ENCODE assay signal across 9 mouse cellular contexts in genomic region chr15:99344148-99344870, GRCm38 (mm10). TPM values are rescaled to one million over a fixed set of nuclear protein-coding genes. Genes with fewer than 3 reads are reported as not detected.
DNase-seq lines count a peak whose midpoint lies in the region; ATAC-seq and TF ChIP-seq lines count a peak whose summit lies in the region.
"Had no signal": no experiment of that assay in that cellular context is flagged by ENCODE, and none has a peak within 500 bp of the region (broad histone marks: within the 10 kb centered on the region; RNA-seq: fewer than 3 reads in every experiment).

No protein-coding gene starts in this region.

- no peaks in the 10 kb centered on the region for H3K36me3 ChIP-seq in forebrain, embryonic 13.5 days (ENCODE audit: poor library complexity, severe bottlenecking)
- H3K36me3 ChIP-seq in forebrain, embryonic 11.5 days (ENCODE audit: control insufficient read depth, insufficient read depth, low read length), result no peaks in the 10 kb centered on the region
- no peaks in the 10 kb centered on the region for H3K36me3 ChIP-seq in heart, embryonic 11.5 days (ENCODE audit: control insufficient read depth, insufficient read depth, low read length)
- H3K36me3 ChIP-seq in limb, embryonic 14.5 days (ENCODE audit: control insufficient read depth, insufficient read depth, low read length), result no peaks in the 10 kb centered on the region
- H3K36me3 ChIP-seq: neural tube, embryonic 12.5 days had no signal

- no peak for TF ChIP-seq POLR2A in limb, embryonic 14.5 days (IDR thresholded peaks at IDR 0.05; ENCODE audit: borderline replicate concordance, extremely low read depth, insufficient read depth, insufficient read length)

- no peaks in the 10 kb centered on the region for H3K9me3 ChIP-seq in forebrain, embryonic 13.5 days (replicated peaks)
- no peaks in the 10 kb centered on the region for H3K9me3 ChIP-seq in forebrain, embryonic 11.5 days (ENCODE audit: control insufficient read depth, low read length)
- H3K9me3 ChIP-seq in heart, embryonic 11.5 days (replicated peaks; ENCODE audit: control insufficient read depth, low read length), result no peaks in the 10 kb centered on the region
- no peaks in the 10 kb centered on the region for H3K9me3 ChIP-seq in limb, embryonic 14.5 days (ENCODE audit: control insufficient read depth, low read length)
- H3K9me3 ChIP-seq: neural tube, embryonic 12.5 days had no signal

- H3K4me3 ChIP-seq in forebrain, embryonic 13.5 days, result no peak overlapping the region
- no peak overlapping the region for H3K4me3 ChIP-seq in forebrain, embryonic 11.5 days (ENCODE audit: low read depth, low read length)
- no peak overlapping the region for H3K4me3 ChIP-seq in heart, embryonic 11.5 days (ENCODE audit: low read depth, low read length)
- H3K4me3 ChIP-seq in limb, embryonic 14.5 days (replicated peaks; ENCODE audit: low read length), result no peak overlapping the region
- H3K4me3 ChIP-seq: neural tube, embryonic 12.5 days had no signal

- no peak for ATAC-seq in forebrain, embryonic 13.5 days
- no peak for ATAC-seq in forebrain, embryonic 11.5 days (replicated peaks; ENCODE audit: low FRiP score)
- ATAC-seq in heart, embryonic 11.5 days (replicated peaks; ENCODE audit: insufficient number of reproducible peaks, low FRiP score, low TSS enrichment), result no peak
- ATAC-seq in limb, embryonic 14.5 days (ENCODE audit: low FRiP score, low read depth), result peak; percentile 64; the same call in 1 of the 2 replicates

- 74% methylated on average over 8 of the region's 8 CpGs for WGBS in forebrain, embryonic 13.5 days
- 70% methylated on average over 8 of the region's 8 CpGs for WGBS in forebrain, embryonic 11.5 days
- 57% methylated on average over 8 of the region's 8 CpGs for WGBS in heart, embryonic 11.5 days (ENCODE audit: insufficient replicate concordance)
- WGBS in limb, embryonic 14.5 days, result 37% methylated on average over 8 of the region's 8 CpGs

- no peak overlapping the region for H3K9ac ChIP-seq in forebrain, embryonic 13.5 days
- no peak overlapping the region; the same call in 1 of the 2 replicates for H3K9ac ChIP-seq in forebrain, embryonic 11.5 days (ENCODE audit: low read length)
- H3K9ac ChIP-seq in heart, embryonic 11.5 days (ENCODE audit: low read depth, low read length), result no peak overlapping the region
- H3K9ac ChIP-seq in limb, embryonic 14.5 days (ENCODE audit: low read depth, low read length, severe bottlenecking), result no peak overlapping the region
- H3K9ac ChIP-seq: neural tube, embryonic 12.5 days had no signal

- H3K27me3 ChIP-seq in forebrain, embryonic 13.5 days, result no peaks in the 10 kb centered on the region
- H3K27me3 ChIP-seq in forebrain, embryonic 11.5 days (ENCODE audit: control insufficient read depth, insufficient read depth, low read length), result no peaks in the 10 kb centered on the region
- H3K27me3 ChIP-seq in heart, embryonic 11.5 days (ENCODE audit: control insufficient read depth, insufficient read depth, low read length), result no peaks in the 10 kb centered on the region
- no peaks in the 10 kb centered on the region for H3K27me3 ChIP-seq in limb, embryonic 14.5 days (ENCODE audit: control insufficient read depth, insufficient read depth, low read length)
- H3K27me3 ChIP-seq: neural tube, embryonic 12.5 days had no signal

- peak overlapping the region; percentile 68 for H3K27ac ChIP-seq in forebrain, embryonic 13.5 days
- H3K27ac ChIP-seq in forebrain, embryonic 11.5 days (ENCODE audit: low read depth, low read length), result no peak overlapping the region
- H3K27ac ChIP-seq in heart, embryonic 11.5 days (ENCODE audit: low read depth, low read length), result peak overlapping the region; percentile 70
- peak overlapping the region; percentile 79 for H3K27ac ChIP-seq in limb, embryonic 14.5 days (replicated peaks; ENCODE audit: low read depth, low read length)
- H3K27ac ChIP-seq: neural tube, embryonic 12.5 days had no signal

- DNase-seq in forebrain, embryonic 11.5 days (ENCODE audit: low spot score), result no peak
- DNase-seq in MN1 (ENCODE audit: low spot score), result peak; percentile 45
- DNase-seq in limb, embryonic 14.5 days (ENCODE audit: low spot score), result peak; percentile 34
- no peak for DNase-seq in B cell, adult 2 months
- no peak for DNase-seq in embryo, embryonic 10.5 days (ENCODE audit: low spot score)
- DNase-seq in adrenal gland, postnatal 4 days (ENCODE audit: low spot score in 2 of 2), result no peak

- H3K4me2 ChIP-seq in forebrain, embryonic 13.5 days, result no peak overlapping the region
- H3K4me2 ChIP-seq in forebrain, embryonic 11.5 days (ENCODE audit: low read depth, low read length, severe bottlenecking), result no peak overlapping the region
- peak overlapping the region; percentile 42 for H3K4me2 ChIP-seq in heart, embryonic 11.5 days
- no peak overlapping the region for H3K4me2 ChIP-seq in limb, embryonic 14.5 days (replicated peaks; ENCODE audit: low read depth, low read length, severe bottlenecking)
- H3K4me2 ChIP-seq: neural tube, embryonic 12.5 days had no signal

- H3K4me1 ChIP-seq in forebrain, embryonic 13.5 days, result peaks cover 16% of the 10 kb centered on the region
- H3K4me1 ChIP-seq in forebrain, embryonic 11.5 days (replicated peaks; ENCODE audit: control insufficient read depth, insufficient read depth, low read length), result no peaks in the 10 kb centered on the region
- peaks cover 58% of the 10 kb centered on the region for H3K4me1 ChIP-seq in heart, embryonic 11.5 days (ENCODE audit: control insufficient read depth, insufficient read depth, low read length)
- peaks cover 52% of the 10 kb centered on the region for H3K4me1 ChIP-seq in limb, embryonic 14.5 days (ENCODE audit: control insufficient read depth, insufficient read depth, low read length)

RNA-seq across cellular contexts. Expression of gene Fmnl3, which starts 26.0 kb away (rescaled TPM):
- 8.1 and 8.2 TPM in 2 replicates for polyA plus RNA-seq in forebrain, embryonic 13.5 days (2015; fragmentation: Nextera tagmentation; extraction: Ambion mirVana)
- 14.3 and 17.0 TPM in 2 replicates for polyA plus RNA-seq in forebrain, embryonic 11.5 days (2014; fragmentation: Nextera tagmentation; extraction: Ambion mirVana)
- 11.0 and 11.4 TPM in 2 replicates for polyA plus RNA-seq in heart, embryonic 11.5 days (2014; fragmentation: Nextera tagmentation; extraction: Ambion mirVana)
- polyA plus RNA-seq in limb, embryonic 14.5 days (2012; rRNA removed), result 55.0 and 65.4 TPM in 2 replicates
- 19.8 and 26.8 TPM in 2 replicates for polyA plus RNA-seq in limb, embryonic 14.5 days (2014; fragmentation: Nextera tagmentation; extraction: Ambion mirVana)
- 10 to 100 TPM; 41.0 to 45.6 TPM for total RNA-seq in adrenal gland, postnatal 4 days (2021)

RNA-seq across cellular contexts. Expression of gene Tmbim6, which starts 48.4 kb away (rescaled TPM):
- 227 and 249 TPM in 2 replicates for polyA plus RNA-seq in forebrain, embryonic 13.5 days (2015; fragmentation: Nextera tagmentation; extraction: Ambion mirVana)
- polyA plus RNA-seq in forebrain, embryonic 11.5 days (2014; fragmentation: Nextera tagmentation; extraction: Ambion mirVana), result 229 and 267 TPM in 2 replicates
- 233 and 290 TPM in 2 replicates for polyA plus RNA-seq in heart, embryonic 11.5 days (2014; fragmentation: Nextera tagmentation; extraction: Ambion mirVana)
- polyA plus RNA-seq in limb, embryonic 14.5 days (2012; rRNA removed), result 216 and 283 TPM in 2 replicates
- polyA plus RNA-seq in limb, embryonic 14.5 days (2014; fragmentation: Nextera tagmentation; extraction: Ambion mirVana), result 296 and 305 TPM in 2 replicates
- total RNA-seq in adrenal gland, postnatal 4 days (2021), result 100 to 1,000 TPM; 520 to 533 TPM

RNA-seq across cellular contexts. Expression of gene Fam186b, which starts 48.6 kb away (rescaled TPM):
- 0.28 TPM in 1 of 2 replicates, not detected in the other for polyA plus RNA-seq in forebrain, embryonic 13.5 days (2015; fragmentation: Nextera tagmentation; extraction: Ambion mirVana)
- 0.15 and 0.36 TPM in 2 replicates for polyA plus RNA-seq in forebrain, embryonic 11.5 days (2014; fragmentation: Nextera tagmentation; extraction: Ambion mirVana)
- polyA plus RNA-seq in heart, embryonic 11.5 days (2014; fragmentation: Nextera tagmentation; extraction: Ambion mirVana), result 0.17 and 0.66 TPM in 2 replicates
- polyA plus RNA-seq in limb, embryonic 14.5 days (2012; rRNA removed), result 0.19 and 0.24 TPM in 2 replicates
- 0.12 and 0.32 TPM in 2 replicates for polyA plus RNA-seq in limb, embryonic 14.5 days (2014; fragmentation: Nextera tagmentation; extraction: Ambion mirVana)
- total RNA-seq in adrenal gland, postnatal 4 days (2021), result 1 to 10 TPM; 1.6 to 2.4 TPM

RNA-seq across cellular contexts. Expression of gene Prpf40b, which starts 49.4 kb away (rescaled TPM):
- polyA plus RNA-seq in forebrain, embryonic 13.5 days (2015; fragmentation: Nextera tagmentation; extraction: Ambion mirVana), result 98.6 and 107 TPM in 2 replicates
- polyA plus RNA-seq in forebrain, embryonic 11.5 days (2014; fragmentation: Nextera tagmentation; extraction: Ambion mirVana), result 62.4 and 69.0 TPM in 2 replicates
- polyA plus RNA-seq in heart, embryonic 11.5 days (2014; fragmentation: Nextera tagmentation; extraction: Ambion mirVana), result 34.6 and 37.4 TPM in 2 replicates
- 143 and 154 TPM in 2 replicates for polyA plus RNA-seq in limb, embryonic 14.5 days (2012; rRNA removed)
- polyA plus RNA-seq in limb, embryonic 14.5 days (2014; fragmentation: Nextera tagmentation; extraction: Ambion mirVana), result 47.0 and 54.3 TPM in 2 replicates
- 10 to 100 TPM; 68.7 to 77.8 TPM for total RNA-seq in adrenal gland, postnatal 4 days (2021)

Comparison
In these comparisons a context has a peak if more than half of its experiments do, and no peak if none do; other contexts are left out.
1. DNase-seq: peak in MN1 (single experiment) and limb, embryonic 14.5 days (single experiment); none in forebrain, embryonic 11.5 days (single experiment), B cell, adult 2 months (0 of 2), embryo, embryonic 10.5 days (single experiment) and adrenal gland, postnatal 4 days (0 of 2).